Mouse (Mus musculus) monocyte, adult 2 months (primary cell): ENCODE measurements around the gene Agps.
"Not testable (repeated sequence)": the region's sequence is repeated elsewhere in the genome, so short reads cannot be mapped to it uniquely, and the experiment has no call there.

Experiments
- DNase-seq, 2 experiments: peaks; one replicate each; pipeline ENCODE4 v3.0.0; 2022; ENCODE audit warnings: low spot score in 2 of 2, low read depth in 1 of 2

Gene Agps

DNA sequence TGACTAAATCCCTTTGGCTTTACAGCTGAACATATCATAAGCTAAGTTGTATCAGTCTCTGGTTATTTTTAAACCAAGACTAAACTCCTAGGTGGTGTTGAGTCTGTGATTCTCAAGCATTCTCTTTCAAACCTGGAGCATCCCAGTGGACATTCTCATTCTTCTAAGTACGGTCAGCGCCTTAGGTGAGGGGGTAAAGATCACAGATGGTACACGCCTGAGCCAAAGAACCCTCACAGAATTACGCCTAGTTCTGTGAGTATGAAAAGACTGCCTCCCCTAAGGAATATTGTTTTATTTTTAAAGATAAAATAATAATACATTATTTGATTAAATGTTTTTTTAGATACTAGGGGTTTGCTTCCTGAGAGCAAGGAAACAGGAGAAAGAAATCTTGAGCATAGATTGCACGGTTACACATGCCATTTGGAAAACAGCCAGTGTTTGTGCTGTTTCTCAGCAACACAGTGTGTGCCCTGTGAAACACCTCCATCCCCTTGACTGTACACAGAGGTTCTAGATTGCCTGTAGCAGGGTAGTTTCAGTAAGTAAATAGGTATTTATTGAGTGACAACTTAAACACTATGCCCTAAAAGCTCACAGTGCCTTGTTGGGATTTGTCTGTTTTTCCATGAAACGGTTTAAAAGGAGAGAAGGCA lies 97.9 kb downstream of the Agps start:
- no peak for DNase-seq

DNA sequence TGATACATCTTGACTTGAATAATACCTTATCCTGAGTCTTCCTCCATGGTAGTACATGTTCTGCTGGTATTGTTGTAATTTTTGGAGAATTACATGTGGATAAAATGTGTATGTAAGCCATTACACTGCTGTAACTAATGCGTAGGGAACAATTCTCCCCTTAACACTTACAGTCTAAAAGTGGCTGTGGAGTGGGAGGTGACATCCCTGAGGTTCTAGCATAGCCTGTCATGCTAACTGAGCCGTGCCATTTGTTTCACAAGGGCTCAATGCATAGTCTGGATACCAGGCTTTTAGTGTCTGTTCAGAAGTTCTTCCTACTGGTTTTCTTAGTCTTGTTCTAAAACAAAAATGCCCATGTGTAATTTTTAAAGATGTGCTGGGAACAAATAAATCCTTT lies 99.0 kb downstream of the Agps start:
- DNase-seq: no peak

DNA sequence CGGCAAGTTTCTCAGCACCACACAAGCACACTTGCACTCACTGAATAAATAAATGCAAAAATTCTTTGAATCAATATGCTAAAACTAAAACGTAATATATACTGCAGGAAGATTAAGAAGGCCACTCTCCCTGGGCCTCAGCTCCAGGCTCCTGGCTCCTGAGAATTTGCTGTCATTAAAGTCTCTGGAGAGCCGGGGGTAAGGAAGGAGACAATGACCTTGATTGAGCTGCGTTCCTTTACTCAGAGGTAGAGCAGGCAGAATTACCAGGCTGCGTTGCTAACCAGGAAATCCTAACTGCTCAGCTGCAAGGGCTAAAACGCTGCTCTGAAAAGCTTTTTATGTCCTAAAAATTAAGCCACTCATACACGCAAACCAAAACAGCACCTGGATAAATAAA lies 101.6 kb downstream of the Agps start:
- DNase-seq: no peak

DNA sequence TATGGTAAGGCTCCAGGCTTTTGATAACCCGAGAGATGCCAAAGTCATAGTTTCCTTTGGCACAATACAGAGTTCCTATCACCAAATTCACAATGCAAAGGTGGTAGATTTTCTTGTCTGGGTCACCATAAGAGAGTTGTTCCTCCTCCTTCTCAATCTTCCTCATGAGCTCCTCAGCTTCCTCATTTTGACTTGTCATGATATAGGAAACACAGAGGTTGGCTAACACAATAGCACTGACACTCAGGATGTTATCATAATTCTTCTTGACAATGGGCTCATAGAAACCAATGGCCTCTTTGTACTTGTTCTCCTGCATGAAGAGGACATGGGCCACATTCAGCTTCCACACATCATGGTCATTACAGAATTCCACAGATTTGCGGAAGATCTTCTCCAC lies 104.7 kb downstream of the Agps start:
- not testable (repeated sequence) for DNase-seq

DNA sequence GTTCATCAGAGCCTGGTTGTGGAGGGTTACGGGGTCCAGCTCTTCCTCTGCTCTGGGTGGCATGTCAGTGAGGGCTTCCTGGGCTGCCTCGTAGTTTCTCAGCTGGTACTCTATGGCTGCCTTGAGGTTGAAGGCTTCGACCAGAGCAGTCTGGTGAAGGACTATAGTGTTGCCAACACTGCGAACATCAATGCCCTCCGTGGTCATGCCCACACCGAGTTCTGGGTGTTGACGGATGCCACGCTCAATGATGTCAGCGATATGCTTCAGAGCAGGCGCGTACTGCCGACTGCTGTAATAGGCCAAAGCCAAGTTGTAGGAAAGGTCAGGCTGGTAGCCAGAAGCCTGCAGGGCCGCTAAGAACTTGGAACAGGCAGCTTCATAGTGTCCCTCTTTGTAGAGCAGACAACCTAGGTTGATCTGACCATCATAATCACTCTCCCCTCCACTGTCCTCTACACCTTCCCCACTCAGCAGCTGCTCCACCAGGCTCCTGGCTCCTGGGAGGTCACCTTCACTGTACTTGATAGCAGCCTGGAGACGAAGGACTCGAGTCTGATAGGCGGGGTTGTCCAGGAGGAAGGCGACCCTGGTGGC lies 105.6 kb downstream of the Agps start:
- DNase-seq: not testable (repeated sequence)

DNA sequence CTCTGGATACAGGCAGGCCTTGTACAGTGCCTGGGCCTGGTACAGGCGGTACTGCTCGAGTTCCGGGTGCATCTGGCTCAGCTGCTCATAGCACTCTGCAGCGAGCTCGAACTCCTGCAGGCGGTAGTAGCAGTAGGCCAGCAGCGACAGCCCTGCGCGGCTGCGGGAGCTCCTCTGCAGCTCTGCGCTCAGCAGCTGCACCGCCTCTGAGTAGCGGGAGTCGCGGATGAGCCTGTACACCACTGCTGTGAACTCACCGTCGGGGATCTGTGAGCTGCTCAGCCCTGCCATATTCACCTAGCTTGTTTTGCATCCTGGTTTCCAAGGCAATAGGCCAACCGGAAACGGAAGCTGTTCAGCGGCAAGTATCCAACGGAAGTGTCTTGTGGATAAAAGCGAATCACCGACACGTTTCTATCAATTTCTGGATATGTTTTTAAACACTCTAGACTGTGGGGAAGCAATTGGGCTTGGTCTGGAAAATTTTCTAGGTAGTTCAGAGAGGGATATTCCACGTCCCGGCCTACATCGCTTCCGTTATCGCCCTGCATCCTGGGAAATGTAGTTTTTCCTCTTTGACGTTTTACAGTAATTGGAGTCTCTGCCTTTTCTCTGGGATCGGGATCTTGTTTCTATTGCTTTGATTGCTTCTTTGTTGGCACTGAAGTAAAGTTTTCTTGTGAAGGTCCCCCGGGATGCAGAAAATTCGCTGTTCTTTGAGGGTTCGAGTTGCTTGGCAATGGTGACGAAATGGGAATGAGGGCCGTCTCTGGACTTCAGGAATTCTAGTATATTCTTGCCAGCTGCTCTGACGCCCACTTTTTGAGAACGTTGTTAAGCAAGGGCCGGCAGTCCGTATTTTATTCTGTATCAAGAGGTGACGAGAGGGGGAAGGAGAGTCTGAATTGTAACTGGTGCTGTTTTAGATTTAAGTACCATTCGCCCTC lies 106.4 kb downstream of the Agps start, which contains the start of gene Ttc30b:
Ttc30b (minus strand) TSS at position 469 of the 947 bp plus-strand sequence.
- peak; percentile 20 to 64 for DNase-seq

DNA sequence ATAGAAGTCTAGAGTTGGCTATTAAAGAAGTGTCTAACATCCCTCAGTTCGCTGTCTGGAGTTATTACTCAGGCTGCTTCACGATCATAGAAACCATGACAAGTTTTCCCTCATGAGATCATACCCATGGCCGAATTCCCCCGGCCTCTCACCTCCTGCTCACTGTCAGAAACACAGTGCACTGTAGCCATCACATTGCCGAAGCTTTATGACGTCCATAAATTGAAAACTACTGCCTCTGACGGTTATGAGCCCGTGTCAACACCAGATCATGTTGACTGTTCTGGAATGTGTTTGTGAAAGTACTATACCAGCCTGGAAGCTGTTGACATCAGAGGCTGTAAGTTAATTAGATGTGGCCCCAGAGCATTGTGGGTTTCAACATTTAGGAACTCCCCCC lies 118.7 kb downstream of the Agps start:
- no peak for DNase-seq

DNA sequence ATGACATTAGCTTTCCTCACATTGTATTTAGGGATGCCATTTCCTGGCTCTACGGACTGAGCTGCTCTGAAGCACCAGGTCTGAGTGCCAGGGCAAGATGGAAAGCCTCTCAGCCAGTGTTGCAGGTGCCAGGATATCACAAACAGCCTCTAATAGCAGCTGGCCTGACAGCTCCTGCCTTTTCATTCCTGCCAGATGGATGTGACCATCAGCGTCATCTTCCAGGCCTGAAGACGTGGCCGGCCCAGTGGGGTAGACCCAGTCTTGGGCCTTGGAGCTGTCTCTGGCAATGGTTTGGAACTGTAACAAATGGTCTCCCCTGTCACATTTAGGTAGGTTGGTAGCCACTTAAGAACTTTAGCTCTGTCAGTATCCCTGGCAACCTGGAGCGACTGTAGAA lies 121.3 kb downstream of the Agps start:
- no peak for DNase-seq

DNA sequence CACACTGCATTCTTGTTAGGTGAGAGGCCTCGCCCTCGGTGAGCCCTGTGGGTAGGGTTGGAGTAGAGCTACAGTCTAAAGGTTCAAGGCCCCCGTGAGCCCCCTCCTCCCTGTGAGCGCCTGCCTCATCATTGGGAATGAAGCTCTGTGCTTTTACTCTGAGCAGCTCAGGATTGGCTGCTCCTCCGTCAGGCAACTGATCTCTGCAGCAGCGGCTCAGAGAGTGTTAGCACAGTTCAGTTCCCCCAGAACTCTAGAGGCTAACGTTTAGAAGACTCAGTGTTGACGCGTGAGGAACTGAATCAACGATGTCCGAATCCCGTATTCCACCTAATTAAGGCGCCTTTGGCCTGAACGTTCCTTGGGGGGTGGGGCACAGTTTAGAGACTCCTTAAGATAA lies 123.7 kb downstream of the Agps start:
- no peak for DNase-seq

DNA sequence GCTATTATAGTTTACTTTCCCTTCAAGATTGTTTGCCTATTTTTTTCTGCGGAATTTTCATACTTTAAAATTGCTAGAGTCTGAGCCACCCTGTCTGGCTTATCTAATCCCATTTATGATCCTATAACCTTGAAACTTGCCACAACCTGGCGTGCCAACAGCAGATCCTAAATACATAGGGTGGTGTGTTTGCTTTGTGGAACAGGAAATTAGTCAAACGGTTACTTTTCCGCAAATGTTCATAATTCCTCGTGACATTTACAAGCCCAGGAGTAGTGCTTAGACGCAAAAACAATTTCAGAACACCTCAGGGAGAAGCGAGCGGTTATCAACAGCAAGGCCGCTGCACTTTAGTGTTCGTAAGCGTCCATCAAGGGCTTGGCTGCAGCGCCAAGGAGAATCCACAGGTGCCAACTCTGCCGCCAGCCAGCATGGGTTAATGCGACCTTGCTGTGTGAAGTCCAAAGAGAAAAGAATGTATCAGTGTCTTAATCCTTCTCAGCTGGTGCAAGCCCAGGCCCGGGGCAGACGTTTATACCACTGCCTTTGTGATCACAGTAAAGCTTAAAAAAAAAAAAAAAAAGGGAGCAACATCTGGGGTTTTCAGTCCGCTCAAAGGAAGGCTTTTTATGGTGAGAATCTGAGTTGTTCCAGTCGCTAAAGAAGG lies 127.3 kb downstream of the Agps start:
- DNase-seq: no peak

DNA sequence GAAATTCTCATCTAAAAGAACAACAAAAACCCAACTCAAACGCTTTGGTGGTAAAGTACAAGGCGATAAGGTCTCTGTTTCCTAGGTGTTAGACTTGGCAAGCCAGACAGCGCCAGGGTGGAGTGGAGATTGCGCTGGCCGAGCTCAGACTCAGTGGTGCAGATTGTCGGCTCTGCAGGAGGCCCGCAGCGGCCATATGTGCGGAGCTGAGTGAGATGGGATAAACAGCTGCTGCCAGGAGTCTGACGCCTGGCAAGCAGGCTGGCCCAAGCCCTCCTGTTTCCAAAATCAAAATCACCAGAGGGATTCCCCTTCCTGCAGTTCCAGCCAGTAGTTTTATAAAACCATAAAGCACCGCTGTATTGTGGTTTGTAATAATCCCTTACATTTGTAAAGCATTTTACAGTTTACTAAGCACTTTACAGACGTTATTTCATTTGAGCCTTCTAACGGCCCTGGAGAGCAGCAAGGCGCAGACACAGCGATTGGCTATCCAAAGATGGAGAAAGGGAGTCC lies 127.9 kb downstream of the Agps start:
- no peak for DNase-seq

DNA sequence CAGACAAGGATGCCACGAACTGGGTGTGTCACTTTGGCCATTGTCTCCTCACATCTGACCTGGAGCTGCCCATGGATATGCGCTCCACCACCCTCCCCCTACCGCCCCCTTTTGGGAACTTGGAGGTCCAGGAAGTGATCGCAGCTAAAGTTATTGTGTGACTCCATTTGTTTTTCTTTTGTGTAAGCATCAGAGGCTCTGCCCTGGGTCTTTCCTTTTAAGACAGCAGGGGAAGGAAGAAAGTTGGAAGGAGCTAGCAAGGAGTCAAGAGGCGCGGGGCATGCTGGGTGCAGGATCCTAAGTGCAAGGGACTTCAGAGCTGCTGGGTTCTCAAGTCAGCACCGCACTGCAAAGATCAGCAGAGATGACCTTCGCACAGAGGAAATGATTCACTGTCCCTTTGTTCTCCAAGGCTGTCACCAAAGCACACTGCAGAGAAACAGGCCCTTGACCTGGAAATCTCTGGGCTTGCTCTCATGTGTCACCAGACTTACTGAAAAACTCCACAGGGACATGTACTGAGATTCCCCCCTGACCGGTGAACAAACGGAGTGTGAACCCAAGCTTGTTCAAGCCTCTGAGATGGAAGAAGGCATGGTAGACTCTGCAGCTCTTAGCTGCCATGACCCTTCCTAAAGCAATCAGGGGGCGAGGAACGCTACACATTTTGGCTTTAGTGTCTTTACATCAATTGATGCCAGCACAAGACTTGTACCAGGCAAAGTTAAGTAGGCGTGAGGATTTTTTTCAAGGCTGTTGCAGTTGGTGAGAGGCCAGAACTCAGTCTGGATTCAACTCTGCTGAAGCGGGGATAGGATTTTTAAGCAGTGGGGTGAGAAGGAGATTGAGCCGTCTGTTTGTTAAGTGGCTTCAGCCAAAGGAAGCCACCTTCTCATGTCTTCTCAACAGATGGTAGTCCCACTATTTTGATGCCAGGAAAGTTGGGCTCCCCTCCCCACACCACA lies 128.7 kb downstream of the Agps start:
- no peak for DNase-seq

DNA sequence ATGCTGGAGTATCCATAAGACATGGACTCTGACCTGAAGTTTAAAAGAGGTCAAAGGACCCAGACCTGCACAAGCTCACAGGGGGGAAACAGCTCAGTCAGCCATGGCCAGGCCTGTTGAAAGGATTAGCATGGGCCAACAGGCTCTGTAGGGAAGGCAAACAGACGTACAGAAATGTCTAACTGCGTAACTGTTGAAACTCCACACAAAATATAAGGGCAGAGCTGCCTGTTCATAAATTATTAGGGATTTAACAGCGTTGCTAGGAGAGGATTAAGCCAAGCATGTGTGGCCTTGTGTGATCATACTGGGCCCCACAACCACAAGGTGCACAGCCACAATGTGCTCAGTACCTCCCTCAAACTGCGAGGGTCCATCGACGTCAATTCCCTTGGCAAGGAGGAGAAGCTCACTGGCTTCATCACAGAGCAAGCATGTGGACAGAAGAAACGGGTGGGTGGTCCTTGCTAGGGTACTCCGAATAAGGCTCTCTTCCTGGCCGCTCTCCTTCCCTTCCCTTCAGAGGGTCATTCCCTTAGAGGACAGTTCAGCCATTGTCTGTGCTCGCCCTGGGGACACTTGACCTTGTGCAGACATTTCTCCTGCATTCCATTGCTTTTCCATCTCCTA lies 131.3 kb downstream of the Agps start:
- DNase-seq: no peak

DNA sequence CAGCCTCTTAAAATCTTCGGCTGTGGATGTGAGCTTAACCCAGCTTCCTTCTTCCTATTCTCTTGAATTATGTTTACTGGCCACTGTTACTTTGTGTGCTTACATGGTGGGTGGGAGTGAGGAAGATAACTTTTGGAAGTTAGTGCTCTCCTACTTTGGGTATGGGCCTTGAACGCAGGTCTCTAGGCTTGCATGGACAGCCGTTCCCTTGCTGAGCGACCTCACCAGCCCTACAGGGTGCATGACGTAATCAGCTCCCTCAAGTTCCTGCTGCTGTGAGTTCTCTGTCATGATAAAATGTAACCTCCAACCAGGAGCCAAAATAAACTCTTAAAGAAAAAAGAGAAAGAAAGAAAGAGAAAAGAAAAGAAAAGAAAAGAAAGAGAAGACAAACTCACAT lies 132.1 kb downstream of the Agps start:
- no peak for DNase-seq

DNA sequence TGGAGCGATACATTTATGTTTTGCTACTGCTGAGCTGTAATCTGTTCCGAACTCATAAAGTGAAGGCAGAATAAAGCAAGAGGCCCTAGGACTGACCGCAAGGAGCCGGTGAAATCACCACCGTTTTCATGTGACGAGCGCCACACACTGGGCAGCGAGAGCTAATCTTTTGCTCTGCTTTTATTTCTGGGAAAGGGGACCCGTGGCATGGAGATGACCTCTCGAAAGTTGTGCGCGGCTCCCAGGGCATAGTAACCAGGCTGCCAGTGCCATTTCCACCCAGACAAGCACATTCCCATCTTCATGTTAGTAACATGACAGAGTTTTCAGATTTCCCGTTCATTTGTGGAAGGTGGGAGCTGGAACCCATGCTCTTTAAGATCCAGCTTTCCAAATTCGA lies 132.5 kb downstream of the Agps start:
- DNase-seq: peak; percentile 12 to 30

DNA sequence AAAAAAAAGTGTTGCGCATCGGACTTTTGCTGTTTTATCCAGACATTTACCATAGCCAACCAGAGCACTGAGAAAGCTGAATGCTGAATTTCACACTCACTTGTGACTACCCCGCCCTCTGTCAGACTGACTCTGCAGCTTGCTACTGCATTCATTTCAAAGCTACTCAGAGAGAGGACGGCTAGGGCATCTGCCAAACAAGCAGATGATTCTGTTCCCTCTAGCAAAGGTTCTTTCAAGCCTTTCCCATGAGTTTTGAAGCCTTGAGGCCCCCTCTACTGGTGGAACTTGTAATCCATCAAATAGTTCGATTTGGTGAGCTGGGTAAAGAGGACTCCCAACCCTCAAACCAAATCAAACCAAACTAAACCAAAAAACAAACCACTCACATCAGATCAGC lies 133.0 kb downstream of the Agps start:
- no peak for DNase-seq

DNA sequence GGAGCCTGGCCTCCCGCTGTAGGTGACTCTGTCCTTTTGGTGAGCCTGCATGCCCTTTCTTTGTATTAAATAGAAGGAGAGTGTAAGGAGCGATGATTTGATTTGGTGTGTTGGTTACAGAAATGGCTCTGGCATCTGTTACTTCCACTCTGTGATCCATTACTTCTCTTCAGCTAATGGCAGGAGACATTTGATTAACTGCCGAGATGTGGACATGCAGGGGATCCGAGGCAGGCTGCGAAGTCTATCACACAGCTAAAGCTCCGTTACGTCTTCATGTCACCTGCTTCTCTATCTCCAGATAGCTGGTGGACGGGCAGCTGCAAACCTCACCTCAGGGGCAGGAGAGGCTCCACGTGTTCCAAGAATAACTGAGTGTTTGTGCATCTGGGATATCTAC lies 142.2 kb downstream of the Agps start:
- no peak for DNase-seq

DNA sequence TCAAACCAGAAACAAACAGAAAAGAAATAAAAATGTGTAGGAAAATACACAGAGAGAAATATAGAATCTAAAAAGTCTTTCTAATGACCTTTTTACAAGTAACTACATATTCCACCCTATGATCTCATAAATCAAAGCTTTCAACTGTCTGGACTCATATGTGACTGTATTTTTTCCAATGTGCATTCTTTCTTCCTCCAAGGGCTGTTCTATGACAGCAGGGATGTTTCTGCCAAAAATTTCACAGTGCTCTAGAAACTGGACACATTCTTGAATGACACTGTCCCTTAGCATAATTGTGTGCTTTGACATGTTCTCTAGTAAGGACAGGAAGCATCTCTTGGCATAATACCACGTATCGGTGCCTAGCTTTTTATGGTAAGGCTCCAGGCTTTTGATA lies 144.1 kb downstream of the Agps start:
- not testable (repeated sequence) for DNase-seq

DNA sequence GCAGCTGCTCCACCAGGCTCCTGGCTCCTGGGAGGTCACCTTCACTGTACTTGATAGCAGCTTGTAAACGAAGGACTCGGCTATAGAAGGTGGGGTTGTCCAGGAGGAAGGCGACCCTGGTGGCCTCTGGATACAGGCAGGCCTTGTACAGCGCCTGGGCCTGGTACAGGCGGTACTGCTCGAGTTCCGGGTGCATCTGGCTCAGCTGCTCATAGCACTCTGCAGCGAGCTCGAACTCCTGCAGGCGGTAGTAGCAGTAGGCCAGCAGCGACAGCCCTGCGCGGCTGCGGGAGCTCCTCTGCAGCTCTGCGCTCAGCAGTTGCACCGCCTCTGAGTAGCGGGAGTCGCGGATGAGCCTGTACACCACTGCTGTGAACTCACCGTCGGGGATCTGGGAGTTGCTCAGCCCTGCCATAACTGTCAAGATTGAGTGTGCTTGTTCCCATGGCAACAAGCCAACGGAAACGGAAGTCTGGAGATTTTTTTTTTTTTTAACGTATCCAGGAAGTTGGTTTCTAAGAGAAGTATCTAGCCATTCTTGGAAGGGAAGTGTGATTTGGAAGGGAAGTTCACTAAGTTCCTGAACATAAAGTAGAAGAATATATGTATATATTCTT lies 145.9 kb downstream of the Agps start, which contains the start of gene Ttc30a2:
Ttc30a2 (minus strand) TSS at position 419 of the 617 bp plus-strand sequence.
- DNase-seq: peak in 1 of 2 experiments; percentile 6
